Mouse (Mus musculus): ENCODE results near the gene Micall1.

The Micall1 gene

DNA sequence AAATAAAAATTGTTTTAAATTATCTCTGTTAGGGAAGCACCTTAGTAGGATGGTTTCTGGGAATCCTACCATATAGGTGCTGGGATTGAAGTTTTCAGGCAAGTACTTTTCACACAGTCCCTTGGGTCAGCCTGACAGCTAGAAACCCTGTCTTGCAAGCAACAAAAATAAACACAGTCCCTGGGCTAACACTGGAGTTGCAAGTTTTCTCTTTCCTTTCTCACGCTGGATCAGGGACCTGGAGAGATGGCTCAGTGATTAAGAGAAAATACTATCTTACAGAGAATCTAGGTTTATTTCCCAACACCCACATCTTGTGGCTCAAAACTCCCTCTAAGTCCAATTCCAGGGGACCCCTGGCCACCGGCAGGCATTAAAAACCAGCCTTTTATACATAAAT, 11.6 kb upstream of the Micall1 start:
- CTCF ChIA-PET: no interaction called here

DNA sequence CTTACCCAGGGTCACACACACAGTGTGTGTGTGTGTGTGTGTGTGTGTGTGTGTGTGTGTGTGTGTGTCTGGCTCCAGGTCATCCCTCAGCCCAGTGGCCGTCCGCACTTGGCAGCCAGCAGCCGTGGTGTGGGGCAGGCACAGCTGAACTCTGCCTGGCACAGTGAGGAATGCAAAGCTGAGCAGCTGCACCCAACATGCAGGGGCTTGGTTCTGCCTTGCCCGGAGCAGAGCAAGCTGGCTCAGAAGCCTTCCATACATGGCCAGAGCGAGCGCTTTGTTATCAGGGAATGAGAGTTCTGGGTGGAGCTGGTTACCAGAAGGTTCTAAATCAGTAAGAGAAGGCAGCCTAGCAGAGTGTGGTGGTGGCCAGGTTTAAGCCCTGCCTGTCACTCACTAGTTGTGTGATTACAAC, 11.1 kb upstream of the Micall1 start:
- CTCF ChIA-PET: no interaction called here

DNA sequence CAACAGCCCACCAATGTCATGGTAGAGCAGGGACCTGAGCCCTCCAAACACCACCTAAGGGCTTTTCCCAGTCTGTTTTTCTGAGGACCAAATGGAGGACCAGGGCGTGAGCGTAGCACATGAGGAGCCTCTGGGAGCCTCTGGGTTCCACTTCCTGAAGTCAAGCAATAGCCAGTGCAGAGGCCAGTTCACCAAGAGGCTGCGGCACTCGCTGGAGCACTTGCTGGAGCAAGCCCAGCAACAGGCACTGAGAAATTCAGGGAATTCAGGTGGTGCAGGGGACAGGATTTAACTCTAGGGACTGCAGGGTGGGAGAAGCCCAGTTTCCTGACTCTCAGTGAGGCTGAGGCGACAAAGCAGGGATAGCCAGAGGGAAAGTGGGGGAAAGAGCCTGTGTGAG, 10.5 kb upstream of the Micall1 start:
- CTCF ChIA-PET: no interaction called here

DNA sequence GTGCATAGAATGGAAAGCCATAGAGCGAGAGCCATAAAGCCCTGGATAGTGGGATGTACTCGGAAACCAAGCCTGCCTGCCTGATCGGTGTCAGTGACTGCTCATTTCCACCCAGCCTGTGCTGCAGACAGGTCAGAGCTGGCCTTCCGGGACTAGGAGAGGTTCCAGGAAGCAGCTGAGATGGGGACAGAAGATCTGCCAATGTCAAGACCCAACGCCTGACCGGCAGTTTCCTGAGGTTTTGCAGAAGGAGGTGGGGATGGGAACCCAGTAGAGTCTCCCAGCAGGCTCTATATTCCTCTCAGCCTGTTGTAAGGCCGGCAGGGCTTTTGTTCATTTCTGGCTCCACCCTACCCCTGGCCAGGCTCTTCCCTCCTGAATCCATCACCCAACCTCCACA, 9.8 kb upstream of the Micall1 start:
- CTCF ChIA-PET: no interaction called here

DNA sequence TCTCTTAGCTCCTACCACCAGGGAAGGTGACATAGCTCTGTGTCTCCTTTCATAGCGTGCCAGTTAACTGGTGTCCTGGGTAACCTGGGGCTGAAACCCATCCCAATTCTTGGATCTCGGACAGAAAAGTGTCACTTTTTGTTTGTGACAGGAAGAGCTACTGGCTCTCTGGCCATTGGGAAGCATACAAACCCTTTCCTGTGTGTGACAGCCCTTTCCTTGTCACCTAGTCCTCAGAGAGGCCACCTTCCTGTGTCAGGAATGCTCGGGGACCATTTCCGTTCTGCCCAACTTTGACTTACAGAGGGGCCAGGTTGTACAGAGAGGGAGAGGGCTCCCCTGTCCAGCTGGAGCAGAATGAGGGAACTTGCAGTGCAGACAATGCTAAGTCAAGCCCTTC, 9.2 kb upstream of the Micall1 start:
- CTCF ChIA-PET: interaction anchor here (0.6 kb wide), 1 partner anchor 40 kb away, joined by 5 read pairs; no protein-coding TSS in a partner anchor

DNA sequence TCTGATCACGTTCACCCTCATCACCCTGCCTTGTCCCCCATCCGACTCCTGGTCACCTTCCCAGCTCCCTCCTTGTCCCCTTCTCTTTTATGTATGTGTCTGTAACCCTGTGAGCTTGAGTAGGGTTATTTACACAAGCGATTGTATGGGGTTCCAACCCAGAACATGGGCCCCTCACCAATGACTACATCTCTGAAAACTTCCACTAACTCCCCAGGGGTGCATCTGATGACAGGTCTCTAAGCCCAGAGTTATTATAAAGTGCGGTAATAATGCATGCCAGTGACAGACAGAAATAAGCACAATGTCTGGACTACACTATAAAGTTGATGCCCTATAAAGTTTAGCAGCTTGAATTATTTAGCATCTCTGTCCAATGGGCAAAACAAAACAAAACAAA, 8.3 kb upstream of the Micall1 start:
- CTCF ChIA-PET: no interaction called here

DNA sequence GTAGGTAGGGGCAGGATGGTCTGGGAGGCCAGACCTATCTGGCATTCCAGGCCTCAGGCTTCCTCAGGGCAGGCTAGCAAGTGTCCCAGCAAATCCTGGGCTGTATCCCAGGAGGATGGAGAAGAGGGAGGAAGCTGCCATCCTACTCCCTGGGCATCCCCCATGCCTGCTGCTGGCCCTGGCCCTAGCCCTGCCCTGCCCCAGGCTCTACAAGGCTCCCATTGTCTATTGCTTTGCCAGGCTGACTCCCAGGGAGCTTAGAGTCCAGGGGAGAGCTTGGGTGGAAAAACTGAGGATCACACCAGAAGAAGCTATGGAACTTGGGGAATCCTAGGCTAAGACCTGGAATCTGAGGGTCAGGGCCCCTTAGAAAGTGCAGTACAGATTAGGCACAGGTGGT, 7.2 kb upstream of the Micall1 start:
- CTCF ChIA-PET: no interaction called here

DNA sequence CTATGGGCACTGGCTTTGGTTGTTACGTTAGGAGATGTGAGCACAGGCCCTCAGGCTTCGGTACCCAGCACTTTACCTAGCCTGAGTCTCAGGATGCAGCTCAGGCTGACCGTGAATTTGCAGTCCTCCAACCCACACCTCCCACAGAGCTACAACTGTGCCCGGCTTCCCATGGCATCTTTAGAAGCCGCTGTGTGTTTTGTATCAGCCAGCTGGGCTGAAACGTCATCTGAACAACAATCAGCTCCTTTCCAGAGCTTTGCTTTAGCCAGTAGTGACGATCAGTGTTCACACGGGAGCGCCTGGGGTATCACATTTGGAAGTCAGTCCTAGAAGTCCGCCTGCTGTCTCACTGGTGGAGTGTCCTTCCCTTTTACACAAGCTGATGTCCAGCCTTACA, 5.4 kb upstream of the Micall1 start:
- CTCF ChIA-PET: no interaction called here

DNA sequence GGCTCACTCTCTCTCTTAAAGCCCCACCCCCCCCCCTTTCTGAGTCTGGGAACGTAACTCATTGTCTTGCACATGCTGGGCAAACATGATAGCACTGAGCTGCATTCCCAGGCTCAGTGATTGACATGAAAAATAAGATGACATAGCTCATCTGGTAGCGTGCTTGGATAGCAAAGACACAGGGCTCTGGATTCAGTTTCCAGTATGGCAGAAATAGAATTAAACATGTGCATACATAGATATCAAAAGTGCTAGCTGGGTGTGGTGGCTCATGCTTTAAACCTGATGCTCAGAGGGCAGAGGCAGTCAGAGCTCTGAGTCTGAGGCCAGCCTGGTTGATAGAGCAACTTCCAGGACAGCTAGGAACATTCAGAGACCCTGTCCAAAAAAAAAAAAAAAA, 2.9 kb upstream of the Micall1 start:
- CTCF ChIA-PET: interaction anchor here (0.6 kb wide), 1 partner anchor 220 kb away, joined by 3 read pairs; no protein-coding TSS in a partner anchor

DNA sequence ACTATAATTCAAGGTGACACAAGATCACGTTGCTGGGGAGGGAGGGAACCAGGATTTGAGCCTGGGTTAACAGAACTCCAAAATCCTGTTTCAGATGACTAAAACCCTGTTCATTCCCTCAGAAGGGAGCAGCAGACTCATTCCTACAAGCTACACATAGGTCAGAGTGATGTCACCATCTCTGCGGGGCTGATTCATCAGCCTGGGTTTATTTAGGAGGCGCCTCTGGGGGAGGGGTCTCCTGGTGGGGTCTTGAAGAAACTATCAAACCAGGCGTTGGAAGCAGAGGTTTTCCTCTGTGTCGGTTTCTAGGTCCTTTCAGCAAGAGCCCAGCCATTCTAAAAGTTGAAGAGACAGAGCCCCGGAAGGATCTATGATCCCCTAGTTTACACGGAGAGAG, 732 bp upstream of the Micall1 start:
- CTCF ChIA-PET: no interaction called here

DNA sequence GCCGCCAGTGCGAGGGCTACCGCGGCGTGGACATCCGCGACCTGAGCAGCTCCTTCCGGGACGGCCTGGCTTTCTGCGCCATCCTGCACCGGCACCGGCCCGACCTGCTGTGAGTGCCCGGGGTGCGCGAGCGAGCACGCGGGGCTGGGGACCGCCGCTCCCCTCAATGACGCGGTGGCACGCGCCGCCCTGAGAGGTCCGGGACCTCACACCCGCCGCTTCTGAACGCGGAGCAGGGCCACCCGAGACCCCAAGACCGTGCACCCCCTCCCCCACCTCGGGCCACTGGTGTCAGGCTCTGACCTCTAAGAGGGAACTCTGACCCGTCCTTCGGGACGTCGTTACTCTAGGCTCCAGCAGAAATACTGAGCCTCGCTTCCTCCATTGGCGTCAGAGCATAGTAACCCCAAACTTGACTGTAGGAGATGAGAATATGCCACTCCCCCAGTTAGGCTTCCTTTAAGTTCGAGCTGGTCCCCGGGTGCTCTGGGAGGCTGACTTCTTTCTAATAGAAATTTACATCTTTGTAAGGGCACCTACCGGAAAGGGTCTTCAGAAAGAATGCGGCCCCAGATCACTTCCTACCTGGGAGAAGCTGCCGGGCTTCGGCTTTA, 730 bp downstream of the Micall1 start:
- CTCF ChIA-PET: interaction anchor here (0.5 kb wide), 2 partner anchors 824 to 926 kb away, joined by 4 to 8 read pairs; no protein-coding TSS in a partner anchor

DNA sequence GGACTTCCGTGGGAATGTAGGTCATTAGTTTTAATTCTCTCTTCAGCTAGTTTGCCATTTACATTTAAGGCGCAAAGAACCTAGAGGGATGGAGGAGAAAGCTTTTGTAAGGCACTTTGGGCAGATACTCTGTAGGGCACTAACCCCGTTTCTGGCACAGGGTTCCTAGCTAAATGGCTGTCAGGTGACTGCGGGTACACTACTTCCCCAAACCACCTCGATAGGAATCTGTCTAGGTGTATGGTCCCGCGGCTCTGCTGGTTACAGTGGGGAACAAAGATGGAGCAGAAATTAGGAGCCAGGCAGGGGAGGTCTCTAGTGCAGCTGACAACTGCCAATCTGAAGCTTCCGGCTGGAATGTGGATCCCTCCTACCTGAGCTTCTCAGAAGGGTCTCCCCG, 1.3 kb downstream of the Micall1 start:
- CTCF ChIA-PET: interaction anchor here (0.5 to 1.3 kb wide), 2 partner anchors 17 to 824 kb away, joined by 4 to 8 read pairs; no protein-coding TSS in a partner anchor

DNA sequence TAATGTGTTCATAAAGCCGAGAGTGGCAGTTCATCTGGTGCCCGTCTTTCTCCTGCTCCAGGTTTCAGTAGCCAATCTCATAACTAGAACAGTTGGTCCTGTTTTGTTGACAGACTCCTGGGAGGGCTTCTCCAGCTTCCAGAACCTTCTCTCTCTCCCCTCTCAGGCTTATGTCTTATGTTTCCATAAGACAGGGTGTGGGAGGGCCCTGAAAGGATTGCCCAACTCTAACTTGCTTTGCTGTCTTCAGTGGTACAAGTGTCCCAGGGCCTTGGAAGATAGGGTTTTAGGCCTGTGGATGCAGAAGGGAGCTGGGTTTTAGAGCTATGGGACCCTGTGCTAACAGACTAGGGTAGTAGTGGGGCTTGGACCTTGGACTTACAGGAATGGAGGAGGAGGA, 1.8 kb downstream of the Micall1 start:
- CTCF ChIA-PET: interaction anchor here (1.3 kb wide), 1 partner anchor 16 kb away, joined by 4 read pairs; no protein-coding TSS in a partner anchor

DNA sequence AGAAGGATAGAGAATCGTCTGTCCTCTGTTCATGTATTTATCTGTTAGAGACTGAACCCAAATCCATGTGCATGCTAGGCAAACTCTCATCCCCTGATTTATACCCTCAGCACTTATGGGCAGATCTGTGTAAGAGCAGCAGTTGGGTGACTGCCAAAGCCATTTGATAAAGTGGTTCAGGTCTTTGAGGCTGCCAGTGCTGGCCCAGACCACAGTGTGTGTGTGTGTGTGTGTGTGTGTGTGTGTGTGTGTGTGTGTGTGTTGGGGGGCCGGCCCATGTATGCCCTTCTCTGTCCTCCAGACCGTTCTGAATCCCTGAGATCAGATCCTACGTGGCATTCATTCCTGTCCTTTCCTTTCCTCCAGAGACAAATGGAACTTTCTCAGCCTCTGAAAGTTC, 3.1 kb downstream of the Micall1 start:
- CTCF ChIA-PET: no interaction called here

DNA sequence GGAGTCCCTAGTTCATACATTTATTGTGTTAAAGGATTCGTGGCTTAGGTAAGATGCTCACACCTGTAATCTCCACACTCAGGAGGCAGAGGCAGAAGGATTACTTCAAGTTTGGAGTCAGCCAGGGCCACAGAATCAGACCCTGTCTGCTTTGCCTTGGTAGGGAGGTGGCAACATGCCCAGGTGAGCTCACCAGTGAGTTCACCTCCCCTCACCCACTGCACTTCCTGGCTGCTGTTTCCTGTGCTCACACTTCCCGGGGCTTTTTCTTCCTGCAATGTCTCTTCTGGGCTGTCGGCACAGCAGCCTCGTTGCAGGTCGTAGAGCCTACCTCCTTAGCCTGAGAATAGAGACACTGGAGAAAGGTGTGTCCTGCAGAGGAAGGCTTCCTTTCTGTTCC, 6.6 kb downstream of the Micall1 start:
- CTCF ChIA-PET: no interaction called here

DNA sequence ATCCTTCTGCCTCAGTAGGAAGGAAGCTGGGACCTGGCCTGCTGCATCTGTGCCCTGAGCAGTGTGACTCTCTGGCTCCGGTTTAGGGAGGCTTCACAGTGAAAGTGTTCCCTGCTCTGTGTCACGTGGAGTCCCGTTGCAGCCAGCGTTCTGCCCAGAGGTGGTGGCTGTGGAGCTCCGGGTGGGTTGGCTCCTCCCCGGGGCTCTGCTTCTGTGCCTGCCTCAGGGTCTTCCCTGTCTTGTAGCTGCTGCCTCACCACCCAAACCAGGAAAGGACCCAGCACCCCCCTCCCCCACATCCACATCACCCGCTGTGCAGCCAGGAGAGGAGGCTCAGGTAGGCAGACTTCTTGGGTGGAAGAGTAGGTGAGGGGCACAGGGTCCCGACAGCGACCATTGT, 10.8 kb downstream of the Micall1 start:
- CTCF ChIA-PET: no interaction called here

DNA sequence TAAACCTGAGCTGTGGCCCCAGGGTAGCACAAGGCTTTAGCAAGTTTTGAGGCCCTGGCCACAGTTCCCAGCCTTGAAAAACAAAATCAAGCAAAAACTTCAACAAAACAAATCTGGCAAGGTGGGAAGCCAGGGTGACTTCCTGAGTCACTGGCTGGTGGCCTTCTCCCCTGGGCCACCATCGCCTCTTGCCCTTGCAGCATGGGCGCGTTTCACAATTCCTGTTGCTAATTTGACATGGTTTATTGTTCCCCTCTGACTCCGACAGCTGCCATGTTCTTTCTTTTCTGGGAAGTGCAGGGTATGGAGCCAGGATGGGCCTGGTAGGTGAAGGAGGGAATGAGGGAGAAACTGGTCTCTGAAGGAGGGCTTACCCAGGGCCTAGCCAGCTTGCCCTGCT, 13.4 kb downstream of the Micall1 start:
- CTCF ChIA-PET: interaction anchor here (0.6 kb wide), 1 partner anchor 59 kb away, joined by 9 read pairs; the partner anchor contains the start of gene Ankrd54

DNA sequence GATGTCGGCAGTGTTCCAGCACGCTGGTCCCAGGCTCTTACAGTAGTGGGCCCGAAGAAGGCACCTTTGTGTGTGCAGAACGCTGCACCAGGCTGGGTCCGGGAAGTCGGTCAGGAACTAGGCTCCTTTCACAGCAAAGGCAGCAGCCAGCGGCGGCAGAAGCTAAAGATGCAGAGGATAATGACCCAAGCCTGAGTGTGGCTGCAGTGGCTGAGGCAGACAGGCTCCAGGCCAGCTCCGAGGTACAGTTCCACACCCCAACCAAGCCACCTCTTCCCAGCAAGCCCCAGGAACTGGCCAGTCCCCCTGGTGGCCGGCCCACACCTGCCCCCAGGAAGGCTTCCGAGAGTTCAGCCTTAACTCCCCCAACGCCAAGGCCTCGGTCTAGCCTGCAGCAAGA, 13.8 kb downstream of the Micall1 start:
- CTCF ChIA-PET: no interaction called here

DNA sequence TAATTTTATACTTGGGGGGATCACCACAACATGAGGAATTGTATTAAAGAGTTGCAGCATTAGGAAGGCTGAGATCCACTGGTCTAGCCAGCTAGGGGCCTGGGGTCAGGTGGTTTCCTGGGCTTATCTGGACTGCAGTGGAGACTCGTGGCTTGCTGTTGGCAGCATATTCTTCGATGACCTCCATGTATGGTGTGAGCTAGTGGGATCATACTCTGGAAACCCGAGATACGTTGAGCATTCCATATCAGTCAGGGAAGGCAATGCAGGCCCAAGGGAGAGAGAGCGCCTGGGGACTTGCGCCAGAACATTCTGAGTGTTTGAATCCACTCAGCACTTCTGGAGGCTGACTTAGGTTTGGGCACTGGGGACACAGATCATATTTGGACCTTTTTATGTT, 15.1 kb downstream of the Micall1 start:
- CTCF ChIA-PET: no interaction called here

DNA sequence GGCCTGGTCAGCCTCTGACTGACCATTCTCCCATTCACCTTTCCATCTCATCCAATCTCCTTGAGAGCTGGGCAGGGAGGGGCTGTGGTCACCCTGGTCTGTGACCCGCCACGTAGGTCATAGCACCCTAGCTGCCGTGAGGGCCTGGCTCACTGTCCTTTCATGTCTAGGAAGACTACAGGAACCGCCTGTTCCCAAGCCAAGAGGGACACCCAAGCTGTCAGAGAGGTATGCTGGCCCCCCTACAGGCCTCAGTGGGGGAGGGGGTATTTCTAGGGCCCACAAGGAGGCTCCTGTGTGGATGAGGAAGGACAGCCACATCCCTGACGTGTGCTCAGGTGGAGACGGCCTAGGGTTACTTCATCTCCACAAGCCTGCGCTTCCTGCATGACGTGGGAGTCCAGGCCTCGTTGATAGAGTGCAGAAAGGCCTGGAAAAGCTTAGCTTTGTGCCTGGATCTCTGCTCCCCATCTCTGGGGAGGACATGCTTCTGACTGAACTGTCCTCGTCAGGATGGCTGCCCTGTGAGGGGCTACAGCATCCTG, 15.7 kb downstream of the Micall1 start:
- CTCF ChIA-PET: no interaction called here

DNA sequence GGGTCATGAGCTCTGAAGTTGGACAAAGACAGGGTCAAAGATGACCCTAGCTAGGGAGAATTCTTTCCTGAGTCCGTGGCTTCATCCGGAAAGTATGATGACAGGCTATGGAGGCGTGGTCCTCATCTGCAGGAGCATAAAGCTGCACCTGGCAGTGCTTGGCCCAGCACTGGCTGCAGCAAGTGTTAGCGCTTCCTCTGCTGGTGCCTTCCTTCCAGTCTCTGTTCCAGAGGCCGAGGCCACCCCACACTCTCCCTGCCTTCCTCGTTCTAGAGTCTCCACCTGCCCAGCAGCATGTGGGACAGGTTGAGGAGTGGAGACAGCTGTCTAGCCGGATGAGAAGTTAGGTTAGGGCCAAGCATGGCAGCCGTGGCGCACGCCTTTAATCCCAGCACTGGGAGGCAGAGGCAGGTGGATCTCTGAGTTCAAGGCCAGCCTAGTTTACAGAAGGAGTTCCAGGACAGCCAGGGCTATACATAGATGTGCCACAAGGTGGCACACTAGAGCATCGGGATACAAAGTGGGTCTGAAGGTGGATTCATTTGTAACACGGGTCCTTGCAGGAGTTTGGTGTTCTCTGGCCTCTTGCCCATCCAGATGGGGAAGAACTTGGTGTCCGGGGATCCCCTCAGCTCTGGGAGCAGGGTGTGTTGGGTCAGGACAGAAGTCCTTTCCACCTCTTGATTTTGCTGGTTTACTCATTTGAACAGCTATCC, 17.7 kb downstream of the Micall1 start:
- CTCF ChIA-PET: interaction anchor here (0.8 to 1.4 kb wide), 2 partner anchors 13 to 16 kb away, joined by 4 read pairs; no protein-coding TSS in a partner anchor

DNA sequence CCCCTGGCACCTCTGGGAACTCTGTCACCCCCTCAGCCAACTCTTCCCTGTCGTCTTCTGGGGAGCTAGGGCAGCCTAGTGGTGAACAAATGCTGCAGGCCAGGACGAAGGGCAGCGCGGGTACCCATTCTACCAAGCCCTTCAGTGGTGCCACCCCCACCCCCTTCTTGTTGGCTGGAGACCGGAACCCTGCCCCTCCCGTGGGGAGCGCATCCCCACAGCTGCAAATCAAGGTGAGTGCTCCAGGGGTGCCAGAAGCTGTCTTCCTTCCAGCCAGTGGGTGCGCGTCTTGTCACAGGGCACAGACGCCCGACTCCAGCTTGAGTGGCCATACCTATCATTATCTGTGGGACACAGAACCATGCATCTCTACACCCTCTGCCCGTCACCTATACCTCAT, 18.4 kb downstream of the Micall1 start:
- CTCF ChIA-PET: interaction anchor here (1.4 to 1.5 kb wide), 2 partner anchors 13 to 17 kb away, joined by 4 read pairs; no protein-coding TSS in a partner anchor

DNA sequence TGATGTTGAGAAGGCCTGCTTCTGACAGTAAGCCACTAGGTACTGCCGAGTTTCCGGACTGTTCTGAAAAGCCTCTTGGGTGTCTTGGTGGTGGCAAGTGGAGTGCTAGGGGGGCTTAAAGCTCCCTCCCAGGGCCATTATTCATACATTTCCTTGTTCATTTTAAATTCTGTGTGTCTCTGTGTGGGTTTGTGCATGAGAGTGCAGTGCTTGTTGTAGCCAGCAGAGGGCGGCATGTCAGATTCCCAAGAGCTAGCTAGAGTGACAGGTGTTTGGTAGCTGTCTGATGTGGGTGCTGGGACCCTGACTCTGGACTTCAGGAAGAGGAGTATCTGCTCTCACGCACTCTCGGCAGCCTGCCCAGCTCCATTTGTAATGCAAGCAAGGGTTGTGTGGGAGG, 19.5 kb downstream of the Micall1 start:
- CTCF ChIA-PET: interaction anchor here (1.2 to 1.5 kb wide), 2 partner anchors 12 to 24 kb away, joined by 3 to 4 read pairs; no protein-coding TSS in a partner anchor
